Mouse (Mus musculus) lung, postnatal 0 days (tissue): Measurements from ENCODE around the gene Nkx3-2. TPM values are rescaled to one million over a fixed set of nuclear protein-coding genes. Genes with fewer than 3 reads are reported as not detected.
A peak's percentile ranks its signal among the peaks of the same experiment; 100 is the strongest.

Experiments
- ATAC-seq: fragments of 200-750 bp; cut with Nextera tagmentation; 2 replicates; pipeline ENCODE4 v1.8.0; 2017; ENCODE audit warnings: moderate library complexity
- DNase-seq: peaks from one replicate; pipeline ENCODE4 v3.0.0-alpha.2; 2016; ENCODE audit warnings: low spot score
- H3K27ac ChIP-seq: fragments of 300-500 bp; sonication (generic); 2 replicates; pipeline ENCODE4 v1.5.1; 2014; ENCODE audit warnings: antibody characterized with exemption, mild to moderate bottlenecking, low read length, mixed read lengths
- H3K27me3 ChIP-seq: fragments of 300-500 bp; sonication (generic); replicated peaks from 2 replicates; pipeline ENCODE4 v1.6.1; 2014; ENCODE audit warnings: low read length, mixed read lengths; ENCODE audit not compliant: insufficient read depth
- H3K36me3 ChIP-seq: fragments of 300-500 bp; sonication (generic); 2 replicates; pipeline ENCODE4 v1.6.1; 2014; ENCODE audit warnings: low read length, mixed read lengths; ENCODE audit not compliant: insufficient read depth
- H3K4me1 ChIP-seq: fragments of 300-500 bp; sonication (generic); 2 replicates; pipeline ENCODE4 v1.6.1; 2014; ENCODE audit warnings: antibody characterized with exemption, low read depth, low read length, mixed read lengths; ENCODE audit not compliant: insufficient read depth
- H3K4me2 ChIP-seq: fragments of 300-500 bp; sonication (generic); replicated peaks from 2 replicates; pipeline ENCODE4 v1.6.1; 2014; ENCODE audit warnings: low read depth, mild to moderate bottlenecking, low read length, moderate library complexity, mixed read lengths
- H3K4me3 ChIP-seq: fragments of 300-500 bp; sonication (generic); 2 replicates; pipeline ENCODE4 v1.5.1; 2014; ENCODE audit warnings: low read depth, low read length
- H3K9ac ChIP-seq: fragments of 300-500 bp; sonication (generic); replicated peaks from 2 replicates; pipeline ENCODE4 v1.6.1; 2014; ENCODE audit warnings: low read depth, mild to moderate bottlenecking
- H3K9me3 ChIP-seq: fragments of 300-500 bp; sonication (generic); 2 replicates; pipeline ENCODE4 v1.6.1; 2016; ENCODE audit warnings: low read length, mixed read lengths
- CTCF ChIP-seq: IDR thresholded peaks from 2 replicates; pipeline ENCODE4 v1.5.1; 2016; ENCODE audit warnings: antibody characterized with exemption, mild to moderate bottlenecking
- EP300 ChIP-seq: IDR thresholded peaks from 2 replicates; pipeline ENCODE4 v1.6.1; 2016; ENCODE audit warnings: antibody characterized with exemption, mild to moderate bottlenecking, control low read depth
- WGBS: fragments of 180-500 bp; shearing (Covaris S2); extraction: QIAGEN DNeasy Blood & Tissue Kit; methylation state at CpG from one replicate; pipeline ENCODE4 v1.1.7; 2014; 5-methylcytosine and 5-hydroxymethylcytosine counted together
- polyA plus RNA-seq: library from polyadenylated mRNA; unstranded; fragments of >200 nt; fragmentation: Nextera tagmentation; extraction: Ambion mirVana; gene quantifications from 2 replicates; pipeline ENCODE4 v1.2.1, GENCODE M21; 2015

The Nkx3-2 gene
- polyA plus RNA-seq, 1 experiment from 2014 or later = not detected

DNA sequence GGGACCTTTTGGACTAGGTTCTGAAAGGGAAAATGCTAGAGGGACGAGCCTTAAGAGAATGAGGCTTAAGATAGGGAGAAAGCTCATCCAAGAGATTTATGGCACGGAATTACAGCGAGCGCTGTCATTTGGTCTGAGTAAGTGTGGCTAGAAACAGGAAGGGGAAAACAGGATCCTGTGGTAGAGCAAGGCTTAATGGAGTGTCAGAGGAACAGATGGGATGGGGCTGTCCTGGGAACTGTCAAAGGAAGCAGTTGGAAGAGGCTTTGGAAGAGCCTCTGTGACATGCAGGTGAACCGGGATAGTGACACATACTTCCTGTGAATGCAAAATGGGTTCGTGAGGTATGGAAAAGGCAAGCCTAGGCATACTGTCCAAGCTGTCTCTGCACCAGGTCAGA, 11.4 kb upstream of the Nkx3-2 start:
- WGBS = 31% methylated on average over 6 of the region's 6 CpGs
- H3K27me3 ChIP-seq = no peaks in the 10 kb centered on the region
- no peak overlapping the region for H3K9ac ChIP-seq
- no peaks in the 10 kb centered on the region for H3K36me3 ChIP-seq
- H3K4me2 ChIP-seq = no peak overlapping the region
- DNase-seq (no peak), ATAC-seq (no peak)
- no peaks in the 10 kb centered on the region for H3K9me3 ChIP-seq
- no peaks in the 10 kb centered on the region for H3K4me1 ChIP-seq
- H3K27ac ChIP-seq = no peak overlapping the region
- no peak overlapping the region for H3K4me3 ChIP-seq
- TF ChIP-seq CTCF = no peak
- no peak for TF ChIP-seq EP300

DNA sequence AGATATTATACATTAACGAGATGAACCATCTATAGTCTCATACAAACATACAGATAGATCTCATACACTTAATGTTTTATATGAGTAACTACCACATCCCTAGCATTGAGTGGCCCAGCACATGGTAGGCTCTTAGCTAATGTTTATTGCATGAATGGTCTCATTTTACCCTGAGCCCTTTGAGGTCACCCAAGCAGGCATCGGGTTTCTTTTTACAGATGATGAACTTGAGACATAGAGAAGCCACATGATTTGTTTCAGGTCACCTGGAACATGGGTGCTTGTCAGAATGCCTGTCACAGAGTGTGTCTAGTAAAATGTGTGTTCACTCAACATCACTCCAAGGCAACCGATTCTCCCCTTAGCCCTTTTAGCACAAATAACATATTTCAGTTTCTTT, 11.0 kb upstream of the Nkx3-2 start:
- ATAC-seq (no peak), DNase-seq (no peak)
- Histone ChIP-seq H3K4me2 (no peak overlapping the region), H3K4me3 (no peak overlapping the region), H3K9me3 (no peaks in the 10 kb centered on the region), H3K27ac (no peak overlapping the region), H3K9ac (no peak overlapping the region), H3K27me3 (no peaks in the 10 kb centered on the region), H3K4me1 (no peaks in the 10 kb centered on the region), H3K36me3 (no peaks in the 10 kb centered on the region)
- WGBS = 43% methylated on average over 3 of the region's 3 CpGs
- TF ChIP-seq CTCF = no peak
- TF ChIP-seq EP300 = no peak

DNA sequence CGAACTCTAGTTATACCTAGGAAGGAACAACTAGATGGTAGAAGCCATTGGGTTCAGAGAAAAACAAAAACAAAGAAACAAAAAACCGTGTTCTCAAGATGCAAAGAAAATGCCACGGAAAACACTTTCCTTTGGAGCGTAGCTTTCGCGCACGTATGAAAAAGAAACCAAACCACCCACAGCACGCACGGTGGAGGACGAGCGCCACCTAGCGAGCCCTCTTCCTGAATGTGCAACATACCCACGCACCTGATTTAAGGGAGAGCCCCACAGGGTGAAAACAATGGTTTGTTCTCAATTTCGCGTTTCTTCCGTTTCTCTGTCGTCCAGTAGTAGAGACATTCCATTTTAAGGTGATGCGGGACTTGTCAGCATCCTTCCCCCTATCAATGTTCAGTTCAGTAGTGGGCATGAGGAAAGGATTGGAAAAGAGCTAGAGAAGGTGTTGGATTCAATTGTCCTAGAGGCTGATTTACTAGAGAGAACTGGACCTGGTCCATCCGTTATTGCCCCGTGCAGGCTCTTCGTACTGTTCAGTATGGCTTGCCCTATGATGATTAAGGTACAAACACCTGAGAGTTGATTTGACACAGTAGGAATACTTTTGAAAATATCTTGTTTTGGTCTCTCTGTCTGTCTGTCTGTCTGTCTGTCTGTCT, 4.2 kb upstream of the Nkx3-2 start:
- H3K9me3 ChIP-seq = no peaks in the 10 kb centered on the region
- peak; percentile 66; the same call in 1 of the 2 replicates for ATAC-seq

DNA sequence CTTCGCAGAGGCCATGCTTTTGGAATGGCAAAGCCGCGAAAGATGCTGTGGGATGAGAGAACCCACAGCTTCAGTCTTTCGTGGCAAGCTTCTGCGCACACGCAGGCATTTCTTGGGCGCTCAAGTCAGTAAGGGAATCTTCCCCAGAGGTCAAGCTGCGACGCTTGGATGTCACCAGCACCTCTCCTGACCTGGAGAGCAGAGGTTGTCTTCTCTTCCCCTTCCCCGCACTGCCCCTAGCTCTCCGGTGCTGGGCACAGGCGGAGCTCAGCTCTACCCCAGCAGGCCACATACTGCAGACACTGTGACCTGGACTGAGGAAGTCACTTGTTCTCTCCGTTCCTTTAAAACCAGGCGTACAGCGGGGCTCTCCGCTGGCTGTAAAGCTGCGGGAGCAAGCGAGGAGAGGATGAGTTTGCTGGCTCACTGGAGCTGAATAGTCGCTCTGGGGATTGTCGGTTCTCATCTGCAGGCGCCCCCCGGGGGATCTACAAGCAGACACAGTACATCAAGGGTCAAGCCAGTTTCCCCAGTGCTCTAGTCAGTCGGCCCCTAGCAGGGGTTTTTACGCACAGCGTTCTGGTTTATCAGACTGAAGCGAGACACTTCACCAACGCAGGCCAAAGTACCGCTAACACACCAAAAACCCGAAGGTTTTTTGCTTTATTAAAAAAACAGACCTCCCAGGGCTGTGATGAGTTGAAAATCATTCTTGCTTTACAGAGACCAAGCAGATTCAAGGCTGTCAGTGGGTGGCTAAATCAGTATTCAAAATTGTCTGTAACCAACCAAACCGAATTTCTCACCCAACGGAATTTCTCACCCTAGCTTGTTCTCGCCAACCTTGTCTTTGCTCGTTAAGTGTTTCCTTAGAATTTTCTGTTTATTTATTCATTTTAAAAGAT, 3.2 kb upstream of the Nkx3-2 start:
- Histone ChIP-seq H3K4me3 (peak overlapping the region; percentile 36), H3K9me3 (no peaks in the 10 kb centered on the region), H3K4me1 (no peaks in the 10 kb centered on the region; the same call in 1 of the 2 replicates), H3K36me3 (no peaks in the 10 kb centered on the region), H3K27me3 (peaks cover 49% of the 10 kb centered on the region), H3K9ac (no peak overlapping the region), H3K27ac (no peak overlapping the region), H3K4me2 (peak overlapping the region; percentile 55)
- WGBS = 9% methylated on average over 33 of the region's 33 CpGs
- ATAC-seq (no peak), DNase-seq (no peak)
- TF ChIP-seq EP300 (no peak), CTCF (no peak)

More for the DNA sequence above, 4.2 kb upstream of the Nkx3-2 start:
- H3K36me3 ChIP-seq = no peaks in the 10 kb centered on the region
- H3K27me3 ChIP-seq = peaks cover 40% of the 10 kb centered on the region
- no peak overlapping the region for H3K27ac ChIP-seq
- H3K9ac ChIP-seq = no peak overlapping the region
- no peaks in the 10 kb centered on the region; the same call in 1 of the 2 replicates for H3K4me1 ChIP-seq
- peak; percentile 88 for DNase-seq
- WGBS = 5% methylated on average over 21 of the region's 21 CpGs
- H3K4me2 ChIP-seq = peak overlapping the region; percentile 55
- TF ChIP-seq CTCF (peak; percentile 99), EP300 (no peak)
- peak overlapping the region; percentile 36 for H3K4me3 ChIP-seq

DNA sequence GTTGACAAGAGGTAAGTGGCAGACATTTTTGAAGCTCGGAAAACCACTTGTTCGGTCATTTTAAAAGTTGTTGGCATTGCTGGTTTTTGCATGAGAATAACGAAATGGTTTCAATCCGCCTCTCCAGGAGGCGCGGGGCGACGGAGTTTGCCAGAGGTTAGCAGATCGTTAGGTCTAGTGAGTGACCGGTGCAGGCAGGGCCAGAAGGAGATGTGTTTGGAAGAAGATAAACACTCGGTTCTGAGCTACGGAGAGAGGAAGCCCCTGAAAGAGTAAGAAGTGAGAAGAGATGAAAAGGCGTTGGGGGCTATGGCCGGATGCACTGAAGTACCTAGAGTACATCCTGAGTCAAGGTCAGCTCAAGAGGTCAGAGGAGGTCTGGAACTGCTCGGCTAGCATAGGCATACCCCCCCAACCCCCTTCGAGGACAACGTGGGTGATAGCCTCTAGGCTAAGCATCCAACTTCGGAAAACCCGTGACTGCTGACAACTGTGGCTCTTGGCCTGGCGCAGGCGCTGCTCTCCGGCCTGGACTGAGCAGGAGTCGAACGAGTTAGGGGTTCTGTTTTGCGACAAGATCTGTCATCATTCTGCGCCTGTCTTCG, 2.2 kb upstream of the Nkx3-2 start:
- peaks cover 60% of the 10 kb centered on the region for H3K27me3 ChIP-seq
- 8% methylated on average over 27 of the region's 27 CpGs for WGBS
- DNase-seq (no peak), ATAC-seq (no peak)
- no peak overlapping the region for H3K27ac ChIP-seq
- H3K9ac ChIP-seq = no peak overlapping the region
- H3K36me3 ChIP-seq = no peaks in the 10 kb centered on the region
- no peak for TF ChIP-seq CTCF
- no peak for TF ChIP-seq EP300
- peaks cover 2% of the 10 kb centered on the region; the same call in 1 of the 2 replicates for H3K4me1 ChIP-seq
- H3K9me3 ChIP-seq = no peaks in the 10 kb centered on the region
- H3K4me3 ChIP-seq = no peak overlapping the region
- H3K4me2 ChIP-seq = no peak overlapping the region
